Mouse (Mus musculus) 3T3-L1 (cell line): ENCODE data around the gene Sesn1.
A peak's percentile ranks its signal among the peaks of the same experiment; 100 is the strongest.

Experiments
- DNase-seq: peaks from one replicate; pipeline ENCODE4 v3.0.0-alpha.2; 2015; ENCODE audit warnings: low read depth, low spot score

Sesn1 gene

GRCm38 (mm10) chr10:41870101-41870500, 60.4 kb downstream of the Sesn1 start:
- no peak for DNase-seq

GRCm38 (mm10) chr10:41871564-41871963, 61.8 kb downstream of the Sesn1 start:
- DNase-seq, result no peak

GRCm38 (mm10) chr10:41875624-41876023, 65.9 kb downstream of the Sesn1 start:
- DNase-seq, result no peak

- no peak for DNase-seq
These were observed 68.6 kb downstream of the Sesn1 start for GRCm38 (mm10) chr10:41878344-41878743.

GRCm38 (mm10) chr10:41879675-41880074, 69.9 kb downstream of the Sesn1 start:
- DNase-seq, result no peak

- DNase-seq, result no peak
These were observed 70.5 kb downstream of the Sesn1 start for GRCm38 (mm10) chr10:41880206-41880605.

- no peak for DNase-seq
These were observed 71.0 kb downstream of the Sesn1 start for GRCm38 (mm10) chr10:41880777-41881176.

GRCm38 (mm10) chr10:41881438-41881837, 71.7 kb downstream of the Sesn1 start:
- no peak for DNase-seq

- DNase-seq, result no peak
These were observed 74.2 kb downstream of the Sesn1 start for GRCm38 (mm10) chr10:41883741-41884575.

- DNase-seq, result peak; percentile 86
These were observed 77.5 kb downstream of the Sesn1 start for GRCm38 (mm10) chr10:41887080-41887821.

- peak; percentile 25 for DNase-seq
These were observed 78.7 kb downstream of the Sesn1 start for GRCm38 (mm10) chr10:41888365-41888941.

GRCm38 (mm10) chr10:41889566-41889965, 79.8 kb downstream of the Sesn1 start:
- no peak for DNase-seq

GRCm38 (mm10) chr10:41890537-41890936, 80.8 kb downstream of the Sesn1 start:
- no peak for DNase-seq

GRCm38 (mm10) chr10:41891312-41891711, 81.6 kb downstream of the Sesn1 start:
- DNase-seq, result no peak

GRCm38 (mm10) chr10:41893433-41894411, 84.0 kb downstream of the Sesn1 start:
- DNase-seq, result peak; percentile 83

GRCm38 (mm10) chr10:41896425-41896824, 86.7 kb downstream of the Sesn1 start:
- no peak for DNase-seq

- DNase-seq, result no peak
These were observed 87.1 kb downstream of the Sesn1 start for GRCm38 (mm10) chr10:41896865-41897264.

GRCm38 (mm10) chr10:41901456-41901855, 91.7 kb downstream of the Sesn1 start:
- no peak for DNase-seq

GRCm38 (mm10) chr10:41901864-41902263, 92.1 kb downstream of the Sesn1 start:
- DNase-seq, result no peak

GRCm38 (mm10) chr10:41907473-41907872, 97.7 kb downstream of the Sesn1 start:
- no peak for DNase-seq

GRCm38 (mm10) chr10:41907950-41908349, 98.2 kb downstream of the Sesn1 start:
- no peak for DNase-seq
